Mouse (Mus musculus) heart, postnatal 14 days (tissue): ENCODE data around the gene Ccnt2. TPM values are rescaled to one million over a fixed set of nuclear protein-coding genes. Genes with fewer than 3 reads are reported as not detected.

ENCODE experiments used
- DNase-seq, 2 experiments: peaks; one replicate each; pipeline ENCODE4 v3.0.0; 2021 to 2022
- intact Hi-C: fragments of 180-260 bp; cut with DNase I; formaldehyde crosslinking; loops from one replicate; pipeline ENCODE4 v1.15.1; 2025
- total RNA-seq, 2 experiments: library from RNA; stranded (reverse); gene quantifications; 2 replicates each; pipeline ENCODE4 v1.2.3; 2021

Gene Ccnt2
- total RNA-seq, 2 experiments from 2014 or later, result 31.0 to 33.2 TPM

DNA sequence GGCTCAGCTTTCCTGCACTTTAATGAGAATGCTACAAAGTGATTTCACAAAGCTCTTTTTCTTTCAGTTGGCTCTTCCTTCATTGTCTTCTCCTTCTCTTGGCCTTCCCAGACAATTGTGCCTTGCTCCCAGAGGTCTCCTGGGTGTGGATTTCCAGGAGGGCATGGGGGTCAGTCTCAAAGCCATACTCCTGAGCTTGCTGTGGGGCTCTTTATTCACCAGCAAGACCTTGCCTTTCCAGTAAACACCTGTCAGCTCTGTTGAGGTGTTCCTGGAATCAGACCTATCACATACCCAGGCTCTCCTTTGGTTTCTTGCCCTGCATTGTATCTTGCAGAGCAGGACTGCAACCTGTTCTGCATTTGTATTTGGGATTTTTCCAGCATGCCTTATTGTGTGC, 9.9 kb downstream of the Ccnt2 start:
- DNase-seq, result no peak
- intact Hi-C loops, result no loop called here

DNA sequence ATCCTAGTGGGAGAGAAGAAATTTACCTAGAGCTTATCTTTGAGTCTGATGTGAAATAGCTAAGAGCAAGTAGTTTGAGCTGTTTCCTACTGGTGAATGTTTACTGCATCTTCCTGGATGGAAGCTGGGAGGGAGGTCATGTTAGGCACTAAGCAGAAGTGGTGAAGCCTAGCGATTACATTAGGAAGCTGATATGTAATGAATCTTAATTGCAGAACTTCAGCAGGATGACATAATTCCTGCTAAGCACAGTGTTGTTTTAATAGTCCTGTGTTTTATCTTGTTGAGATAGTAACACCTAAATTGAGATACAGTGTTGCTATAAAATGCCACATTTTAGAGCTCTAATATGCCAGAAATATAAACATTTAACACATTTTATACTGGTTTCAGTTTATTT, 11.9 kb downstream of the Ccnt2 start:
- intact Hi-C loops, result no loop called here
- no peak for DNase-seq

DNA sequence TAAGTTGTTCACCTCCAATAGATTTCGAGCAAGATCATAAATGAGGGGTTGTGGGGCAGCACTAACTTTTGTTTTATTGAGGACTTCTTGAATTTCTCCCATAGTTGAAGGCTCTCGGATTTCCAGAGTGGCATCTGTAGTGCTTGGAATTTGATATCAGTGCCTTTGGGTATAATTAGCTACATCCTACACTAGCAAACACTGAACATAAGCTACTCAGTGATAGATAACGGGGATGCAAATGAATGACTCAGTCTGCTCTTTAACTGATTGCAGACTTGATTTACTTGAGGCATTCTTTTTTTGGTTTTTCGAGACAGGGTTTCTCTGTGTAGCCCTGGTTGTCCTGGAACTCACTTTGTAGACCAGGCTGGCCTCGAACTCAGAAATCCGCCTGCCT, 15.0 kb downstream of the Ccnt2 start:
- intact Hi-C loops, result no loop called here
- no peak for DNase-seq

DNA sequence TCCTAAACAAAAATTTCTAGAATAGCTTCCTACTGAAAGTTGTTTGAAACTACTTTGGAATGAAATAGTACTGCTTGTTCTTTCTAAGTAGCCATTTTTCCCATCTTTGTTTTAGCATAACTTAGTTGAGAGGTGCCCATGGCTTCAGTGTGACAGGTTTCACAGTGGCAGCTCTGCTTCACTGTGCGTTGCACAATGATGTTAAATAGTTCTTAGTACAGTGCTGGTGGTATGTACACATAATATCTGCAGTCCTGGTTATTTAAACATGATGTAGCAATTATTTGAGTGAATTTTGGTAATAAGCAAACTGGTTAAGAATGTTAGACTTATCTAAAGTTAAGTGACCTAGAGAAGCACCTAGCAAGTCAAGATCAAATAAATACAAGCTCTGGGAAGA, 19.5 kb downstream of the Ccnt2 start:
- intact Hi-C loops, result no loop called here
- DNase-seq, result no peak

DNA sequence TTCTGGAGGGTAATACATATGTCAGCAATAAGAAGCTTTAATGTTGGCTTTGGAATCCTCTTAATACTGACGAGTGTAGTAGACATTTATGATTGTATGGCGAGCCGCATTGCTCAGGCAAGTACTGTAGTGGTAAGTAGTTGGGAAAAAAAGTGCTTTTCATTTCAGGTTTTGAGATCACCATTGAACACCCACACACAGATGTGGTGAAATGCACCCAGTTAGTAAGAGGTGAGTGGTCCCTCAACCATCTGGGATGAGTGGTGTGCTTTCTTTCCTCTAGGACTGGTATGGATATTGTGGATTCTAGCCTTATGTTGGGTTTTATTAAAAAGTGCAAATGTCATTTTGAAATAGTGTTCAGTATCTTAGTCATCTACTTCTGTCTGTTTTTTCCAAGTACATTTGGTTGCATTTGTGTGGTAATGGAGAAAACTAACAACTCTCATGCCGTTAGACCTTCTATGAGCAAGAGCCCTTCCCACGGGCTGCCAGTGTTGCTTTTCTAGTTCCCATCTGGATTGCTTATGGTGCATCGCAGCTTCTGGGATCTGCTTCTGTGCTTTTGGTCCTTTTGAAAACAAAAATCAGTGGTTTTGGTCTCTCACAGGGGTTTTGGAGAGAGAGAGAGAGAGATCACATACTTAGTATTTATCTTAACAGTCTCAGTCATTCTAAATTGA, 21.3 kb downstream of the Ccnt2 start:
- no peak for DNase-seq
- intact Hi-C loops, result no loop called here

DNA sequence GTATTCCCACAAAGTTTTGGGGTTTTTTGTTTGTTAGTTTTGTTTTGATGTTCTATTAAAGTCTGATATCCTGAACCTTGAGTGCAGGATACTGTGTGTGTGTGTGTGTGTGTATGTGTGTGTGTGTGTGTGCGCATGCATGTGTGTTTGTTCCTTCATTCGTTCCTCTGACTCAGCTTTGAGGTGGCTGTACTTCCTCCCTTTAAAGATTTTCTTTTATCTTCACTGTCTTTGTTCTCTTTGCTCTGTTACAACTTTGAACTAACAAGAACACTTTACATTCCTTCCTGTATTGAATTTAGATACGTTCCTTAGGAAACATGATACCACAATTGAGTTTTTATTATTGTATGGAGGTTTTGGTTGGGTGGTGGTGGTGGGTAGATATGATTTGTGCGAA, 22.4 kb downstream of the Ccnt2 start:
- intact Hi-C loops, result no loop called here
- no peak for DNase-seq

DNA sequence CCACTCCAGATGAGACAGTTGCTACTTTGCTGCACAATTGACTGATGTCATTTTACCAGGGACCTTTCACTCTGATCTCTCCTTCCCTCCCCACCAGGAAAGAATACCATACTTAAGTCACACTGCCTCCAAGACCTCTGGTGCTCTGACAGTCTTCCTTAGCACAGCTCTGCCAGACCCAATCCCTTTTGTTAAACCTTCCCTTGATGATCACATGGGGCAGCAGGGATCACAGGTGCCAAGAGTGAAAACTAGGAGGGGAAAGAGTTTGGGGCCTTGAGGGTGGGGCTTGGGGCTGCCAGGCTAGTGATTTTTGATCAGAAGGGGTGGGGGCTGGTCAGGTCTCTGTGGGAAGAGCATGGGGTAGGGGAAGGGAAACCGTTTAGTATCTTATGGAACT, 22.8 kb downstream of the Ccnt2 start:
- no peak for DNase-seq
- intact Hi-C loops, result no loop called here

DNA sequence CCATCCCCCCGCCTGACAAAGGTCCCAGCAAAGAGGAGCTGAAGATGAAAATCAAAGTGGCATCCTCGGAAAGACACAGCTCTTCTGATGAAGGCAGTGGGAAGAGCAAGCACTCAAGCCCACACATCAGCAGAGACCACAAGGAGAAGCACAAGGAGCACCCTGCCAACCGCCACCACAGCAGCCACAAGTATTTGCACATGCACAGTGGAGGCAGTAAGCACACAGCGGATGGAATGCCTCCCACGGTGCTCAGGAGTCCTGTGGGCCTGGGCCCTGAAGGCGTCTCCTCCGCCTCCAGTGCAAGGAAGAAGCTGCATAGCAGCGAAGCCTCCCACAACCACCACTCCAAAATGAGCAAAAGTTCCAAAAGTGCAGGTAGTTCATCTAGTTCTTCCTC, 29.0 kb downstream of the Ccnt2 start:
- intact Hi-C loops, result no loop called here
- no peak for DNase-seq

DNA sequence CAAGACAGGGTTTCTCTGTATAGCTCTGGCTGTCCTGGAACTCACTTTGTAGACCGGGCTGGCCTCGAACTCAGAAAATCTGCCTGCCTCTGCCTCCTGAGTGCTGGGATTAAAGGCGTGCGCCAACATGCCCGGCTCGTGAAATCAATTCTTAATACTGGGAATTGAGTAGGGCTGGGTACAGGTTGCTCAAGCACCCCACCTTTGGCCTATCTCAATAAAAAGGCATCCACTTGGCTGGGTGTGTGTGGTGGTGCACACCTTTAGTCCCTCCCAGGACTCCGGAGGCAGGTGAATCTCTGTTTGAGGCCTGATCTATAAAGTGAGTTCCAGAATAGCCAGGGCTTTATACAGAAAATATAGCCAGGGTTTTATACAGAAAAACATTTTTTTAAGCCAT, 34.7 kb downstream of the Ccnt2 start:
- intact Hi-C loops, result no loop called here
- DNase-seq, result no peak

DNA sequence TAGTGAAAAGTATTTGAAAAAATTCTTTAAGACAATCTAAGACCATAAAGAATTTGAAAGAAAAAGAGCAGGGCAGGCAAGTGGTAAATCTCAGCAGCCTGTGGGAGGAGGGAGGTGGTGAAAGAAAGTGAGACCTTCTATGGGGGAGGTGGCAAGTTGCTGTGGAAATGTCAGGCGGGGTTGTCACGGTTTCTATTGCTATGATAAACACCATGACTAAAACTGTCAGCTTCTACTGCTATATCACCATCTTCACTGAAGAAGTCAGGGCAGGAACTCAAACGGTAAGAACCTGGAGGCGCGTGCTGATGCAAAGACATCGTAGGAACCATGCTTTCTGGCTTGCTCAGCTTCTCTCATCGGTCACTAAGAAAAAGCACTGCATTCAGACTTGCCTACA, 39.0 kb downstream of the Ccnt2 start:
- intact Hi-C loops, result no loop called here
- DNase-seq, result no peak

DNA sequence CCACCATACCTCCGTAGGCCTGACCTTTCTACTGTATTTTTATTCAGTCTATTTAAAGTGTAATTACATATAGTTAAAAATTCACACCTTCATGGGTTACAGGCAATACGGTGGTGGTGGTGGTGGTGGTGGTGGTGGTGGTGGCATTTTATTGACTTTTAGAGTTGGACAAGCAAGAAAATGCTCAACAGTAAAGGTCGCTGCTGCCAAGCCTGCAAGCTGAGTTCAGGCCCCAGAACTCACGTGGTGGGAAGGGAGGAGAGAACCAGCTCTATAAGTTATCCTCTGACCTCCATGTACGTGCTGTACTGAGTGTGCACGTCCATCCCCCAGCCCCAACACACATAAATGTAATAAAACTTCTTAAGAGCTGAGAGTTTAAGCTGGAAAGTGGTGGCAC, 42.4 kb downstream of the Ccnt2 start:
- intact Hi-C loops, result no loop called here
- no peak for DNase-seq

DNA sequence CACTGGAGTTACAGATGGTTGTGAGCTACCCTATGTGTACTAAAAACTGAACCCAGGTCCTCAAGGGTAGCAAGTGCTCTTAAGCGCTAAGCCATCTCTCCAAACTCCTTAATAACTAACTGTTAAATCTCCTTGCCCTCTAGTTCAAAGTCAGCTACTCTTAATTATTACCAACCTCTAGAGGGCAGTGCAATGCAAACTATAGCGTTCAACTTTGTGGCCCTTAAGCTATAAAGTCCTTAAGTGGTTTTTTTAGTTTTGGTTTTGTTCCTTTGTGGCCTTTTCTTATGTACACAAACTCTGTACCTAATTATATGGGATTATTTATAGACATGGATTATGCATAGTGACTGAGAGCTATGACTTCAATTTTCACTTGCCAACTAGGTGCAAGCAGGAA, 53.4 kb downstream of the Ccnt2 start:
- intact Hi-C loops, result loop anchor here (5.0 kb wide), 2 partner anchors 315 to 395 kb away; no protein-coding TSS in a partner anchor
- peak in 1 of 2 experiments; percentile 49 for DNase-seq

DNA sequence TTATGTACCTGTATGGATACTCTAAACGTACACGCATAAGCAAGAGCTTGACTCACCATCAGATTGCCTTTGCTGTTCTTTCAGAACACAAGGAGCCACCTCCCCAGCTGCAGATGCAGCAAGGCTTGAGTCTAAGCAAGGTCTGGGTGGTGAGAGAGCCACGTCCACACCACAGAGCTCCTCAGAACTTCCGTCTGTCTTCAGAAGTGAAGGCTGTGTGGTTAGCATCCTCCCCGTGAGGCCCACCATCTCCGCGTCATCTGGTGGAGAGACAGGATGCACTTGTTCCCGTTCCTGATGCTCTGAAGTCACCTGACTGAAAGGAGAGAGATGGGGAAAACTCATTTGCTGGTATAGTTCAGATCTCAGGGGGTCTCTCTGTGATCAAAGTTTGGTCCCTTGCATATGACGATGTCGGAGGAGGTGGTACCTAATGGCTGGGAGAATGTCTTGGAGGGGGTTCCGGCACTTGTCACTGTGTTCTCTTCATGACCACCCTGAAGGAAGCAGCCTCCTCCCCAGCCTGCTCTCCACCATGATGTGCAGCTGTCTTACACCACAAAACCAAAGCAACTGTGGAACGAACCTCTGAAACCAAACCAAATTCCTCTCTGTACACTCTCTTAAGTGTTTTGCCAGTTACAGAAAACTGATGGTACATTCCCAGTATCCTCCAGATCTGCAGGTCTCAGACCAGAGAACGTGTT, 56.4 kb downstream of the Ccnt2 start:
- DNase-seq, result no peak
- intact Hi-C loops, result no loop called here

DNA sequence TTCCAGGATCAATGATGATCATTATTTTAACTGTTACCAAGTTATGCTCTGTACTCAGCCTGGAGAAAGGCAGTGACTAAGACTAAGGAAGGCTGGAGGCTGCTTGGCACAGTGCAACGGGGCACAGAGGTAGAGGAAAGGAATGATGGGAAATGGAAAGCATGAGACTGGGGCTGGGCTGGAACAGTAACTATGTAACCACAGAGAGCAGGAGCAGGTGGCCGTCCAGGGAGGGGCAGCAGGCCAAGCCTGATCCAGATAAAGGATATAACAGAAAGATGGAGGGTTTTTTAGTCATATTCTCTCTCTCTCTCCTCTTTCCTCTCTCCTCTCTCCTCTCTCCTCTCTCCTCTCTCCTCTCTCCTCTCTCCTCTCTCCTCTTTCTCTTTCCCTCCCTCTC, 59.8 kb downstream of the Ccnt2 start:
- intact Hi-C loops, result no loop called here
- DNase-seq, result no peak

DNA sequence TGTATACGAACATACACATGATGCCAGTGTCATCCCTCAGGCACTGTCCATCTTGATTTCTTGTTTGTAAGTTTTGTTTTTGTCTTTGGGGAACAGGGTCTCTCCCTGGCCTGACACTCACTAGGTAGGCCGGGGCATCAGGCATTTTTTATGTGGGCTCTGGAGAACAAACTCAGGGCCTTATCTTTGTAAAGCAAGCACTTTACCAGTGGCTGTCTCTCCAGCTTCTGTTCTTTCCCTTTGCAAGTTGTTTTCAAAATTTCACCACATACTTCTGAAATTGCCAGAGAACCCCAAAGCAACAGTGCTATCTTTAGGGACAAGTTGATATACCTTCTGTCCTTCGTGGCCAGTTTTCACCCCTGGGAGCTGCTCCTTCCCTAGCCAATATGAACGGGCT, 60.2 kb downstream of the Ccnt2 start:
- intact Hi-C loops, result no loop called here

DNA sequence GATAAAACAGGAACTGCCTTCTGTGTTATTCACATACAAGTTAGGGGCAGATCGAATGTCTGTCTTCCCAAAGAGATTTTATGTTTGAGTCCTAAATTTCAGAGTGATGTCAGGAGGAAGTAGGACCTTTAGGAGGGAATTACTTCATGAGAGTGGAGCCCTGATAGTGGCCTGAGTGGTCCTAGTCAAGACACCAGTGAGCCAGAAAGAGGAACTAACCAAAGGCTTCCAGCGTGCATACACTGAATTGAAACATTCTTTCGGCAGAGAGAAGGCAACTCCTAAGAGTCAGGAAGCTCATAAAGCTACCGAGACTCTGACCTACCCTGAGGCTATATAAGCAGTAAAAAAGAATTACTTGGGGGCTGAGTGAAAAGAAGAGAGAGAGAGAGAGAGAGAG, 62.7 kb downstream of the Ccnt2 start:
- intact Hi-C loops, result no loop called here
- DNase-seq, result no peak

More for the DNA sequence above, 60.2 kb downstream of the Ccnt2 start:
- no peak for DNase-seq

DNA sequence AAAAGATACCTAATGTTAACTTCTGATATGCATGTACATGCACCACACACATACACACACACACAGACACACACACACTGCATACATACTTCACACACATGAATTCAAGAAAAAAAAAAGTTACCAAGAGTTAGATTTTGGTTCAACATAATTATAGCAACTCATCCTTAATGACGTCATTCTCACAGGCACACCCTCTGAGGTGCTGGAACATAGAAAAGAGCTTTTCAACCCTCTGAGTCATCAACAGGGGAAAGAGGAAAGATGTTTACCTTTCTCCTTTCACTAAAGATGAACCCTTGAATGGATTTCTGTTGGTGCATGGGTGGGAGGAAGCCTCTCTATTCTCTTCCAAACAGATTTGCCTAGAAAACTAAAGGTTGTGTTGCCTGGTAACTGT, 64.6 kb downstream of the Ccnt2 start:
- no peak for DNase-seq
- intact Hi-C loops, result no loop called here

DNA sequence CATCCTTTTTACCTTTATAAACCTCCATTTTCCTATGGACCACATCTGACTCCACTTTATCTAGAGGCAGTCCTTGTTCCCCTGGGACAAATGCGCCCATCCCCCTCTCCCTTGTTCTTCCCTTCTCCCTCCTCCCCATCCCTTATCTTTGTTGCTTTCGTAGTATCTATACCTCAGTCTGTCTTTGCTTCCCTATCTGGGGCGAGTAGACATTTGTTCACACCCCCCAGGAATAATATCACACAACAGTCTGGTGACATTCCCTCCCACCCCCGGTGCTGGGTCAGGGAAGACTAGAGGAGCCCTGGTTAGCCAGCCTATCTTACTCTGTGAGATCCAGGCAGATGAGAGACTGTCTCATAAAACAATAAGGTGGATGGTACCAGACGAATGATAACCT, 71.5 kb downstream of the Ccnt2 start:
- intact Hi-C loops, result no loop called here
- no peak for DNase-seq

DNA sequence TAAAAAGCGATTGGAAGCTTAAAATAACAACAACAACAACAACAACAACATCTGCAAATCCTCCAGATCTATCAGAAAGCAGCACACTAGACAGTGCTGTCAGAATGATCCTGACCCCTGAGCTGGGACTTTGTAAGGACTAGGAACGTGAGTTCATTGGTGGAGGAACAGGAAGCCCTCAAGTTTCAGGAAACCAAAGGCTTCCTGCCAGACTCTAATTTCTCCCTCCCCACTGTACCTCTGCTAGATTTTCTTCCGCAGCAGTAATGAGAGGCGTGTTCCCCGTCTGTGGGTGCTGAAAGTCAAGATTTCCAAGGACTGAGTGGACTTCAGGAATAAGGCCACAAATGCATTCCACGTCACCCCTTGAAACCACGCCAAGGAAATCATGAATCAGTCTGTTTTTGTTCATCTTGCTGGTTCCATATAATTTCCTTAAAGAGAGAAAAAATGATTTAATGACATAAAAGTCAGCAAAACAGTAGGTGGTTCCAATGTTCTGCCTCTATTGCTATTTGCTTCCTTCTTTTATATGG, 76.2 kb downstream of the Ccnt2 start:
- intact Hi-C loops, result no loop called here
- no peak for DNase-seq

DNA sequence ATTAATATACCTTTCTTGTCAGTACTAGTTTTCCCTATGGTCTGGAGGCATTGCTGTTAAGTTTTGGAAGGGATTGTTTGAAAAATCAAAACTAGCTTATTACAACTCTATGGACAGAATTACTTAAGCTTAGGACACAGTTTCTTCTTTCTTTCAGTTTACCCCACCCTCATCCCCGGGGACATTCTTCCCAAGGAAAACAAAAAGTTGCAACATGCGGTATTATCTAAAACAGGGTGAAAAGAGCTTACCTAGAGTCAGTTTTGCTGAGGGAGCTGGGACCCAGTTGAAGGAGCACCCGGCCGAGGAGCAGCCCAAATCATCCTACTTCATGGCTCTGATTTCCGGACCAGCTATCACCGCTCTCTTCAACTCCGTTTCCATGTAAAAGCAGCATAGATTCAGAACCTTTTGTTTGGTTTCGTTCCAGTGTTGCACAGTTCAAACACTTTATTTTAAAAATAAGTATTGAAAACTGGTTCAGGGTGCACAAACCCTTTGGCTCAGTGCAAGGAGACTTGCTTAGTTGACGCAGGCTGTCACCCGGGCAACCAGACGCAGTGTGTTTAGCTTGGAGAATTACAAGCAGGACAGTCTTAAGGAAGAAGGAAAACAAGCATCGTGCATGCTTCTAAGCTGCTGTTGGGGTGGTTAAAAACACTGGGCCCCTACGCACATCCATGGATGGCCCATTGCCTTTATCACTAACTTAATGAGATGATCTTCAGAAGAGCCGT, 80.7 kb downstream of the Ccnt2 start, which contains the start of gene Map3k19:
Map3k19 (minus strand) TSS at position 546 of the 737 bp plus-strand sequence.
- DNase-seq, result no peak
- intact Hi-C loops, result no loop called here
